Mouse (Mus musculus): Measurements from ENCODE around the gene Wdfy2. TPM values are rescaled to one million over a fixed set of nuclear protein-coding genes. Genes with fewer than 3 reads are reported as not detected.
A peak's percentile ranks its signal among the peaks of the same experiment; 100 is the strongest.

The Wdfy2 gene
- polyA plus RNA-seq, 1 experiment from 2014 or later = 17.9 TPM

DNA sequence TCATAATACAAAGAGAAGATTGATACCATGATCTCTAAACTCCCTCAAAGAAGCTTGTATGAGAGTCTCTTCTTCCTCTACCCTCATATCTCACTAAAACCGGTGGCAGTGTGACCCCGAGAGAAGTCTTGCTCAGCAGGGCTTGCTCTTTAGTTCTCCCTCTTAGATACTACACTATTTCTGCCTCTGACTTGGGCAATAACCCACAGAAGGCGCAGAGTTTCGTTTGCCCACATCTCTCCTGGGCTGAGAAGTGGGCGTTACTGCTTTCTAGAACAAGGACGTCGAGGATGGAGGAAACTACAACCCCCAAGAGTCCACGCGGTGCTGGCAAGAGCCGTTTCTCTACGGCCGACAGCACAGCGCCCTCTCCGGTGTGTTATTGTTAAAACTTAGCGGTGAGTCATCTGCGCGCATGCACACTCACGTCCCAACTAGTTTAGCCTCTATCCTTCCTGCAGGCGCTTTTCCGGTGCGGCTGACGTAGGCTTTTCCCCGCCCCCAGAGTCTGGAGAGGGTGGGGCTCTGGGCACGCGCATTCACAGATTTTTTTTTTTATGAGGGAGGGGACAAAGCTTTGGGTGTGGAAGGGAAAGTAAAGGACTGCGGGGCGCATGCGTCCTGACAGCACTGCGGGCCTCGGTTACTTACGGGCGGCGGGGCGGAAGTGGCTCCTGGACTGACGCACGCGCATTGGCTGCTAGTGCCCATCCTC lies 395 bp upstream of the Wdfy2 start:
- no peaks in the 10 kb centered on the region for H3K36me3 ChIP-seq (ENCODE audit: control insufficient read depth, insufficient read depth, low read length)
- DNase-seq (ENCODE audit: low spot score) (peak; percentile 98), ATAC-seq (replicated peaks; ENCODE audit: low FRiP score) (peak; percentile 95)
- H3K27ac ChIP-seq (ENCODE audit: low read depth, low read length) = no peak overlapping the region; the same call in 1 of the 2 replicates
- no peaks in the 10 kb centered on the region for H3K9me3 ChIP-seq (ENCODE audit: control insufficient read depth, low read length)
- H3K4me1 ChIP-seq (replicated peaks; ENCODE audit: control insufficient read depth, insufficient read depth, low read length) = no peaks in the 10 kb centered on the region
- H3K4me3 ChIP-seq (ENCODE audit: low read depth, low read length) = peak overlapping the region; percentile 88
- no peaks in the 10 kb centered on the region for H3K27me3 ChIP-seq (ENCODE audit: control insufficient read depth, insufficient read depth, low read length)
- peak overlapping the region; percentile 50 for H3K4me2 ChIP-seq (ENCODE audit: low read depth, low read length, severe bottlenecking)
- under 1% methylated on average over 35 of the region's 37 CpGs for WGBS
- H3K9ac ChIP-seq (ENCODE audit: low read length) = peak overlapping the region; percentile 43; the same call in 1 of the 2 replicates

DNA sequence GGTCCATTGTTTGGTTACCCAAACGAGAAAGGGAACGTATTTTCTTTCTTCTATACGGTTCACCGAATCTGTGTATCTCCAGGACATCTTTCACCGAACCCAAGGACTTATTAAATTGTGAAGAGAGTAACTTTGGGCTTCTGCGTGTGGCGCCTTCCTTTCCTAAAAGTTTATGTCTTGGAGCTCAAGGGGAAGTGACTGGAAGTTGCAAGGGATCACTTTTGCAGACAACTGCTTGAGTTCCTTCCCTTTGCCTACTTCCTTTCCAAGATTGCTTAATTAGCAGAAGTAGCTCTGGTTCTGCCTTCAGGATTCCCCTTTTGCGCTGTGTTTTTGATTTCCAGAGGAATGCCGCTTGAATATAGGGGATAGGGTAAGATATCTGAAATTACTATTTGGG lies 858 bp downstream of the Wdfy2 start:
- Histone ChIP-seq H3K4me1 (replicated peaks; ENCODE audit: control insufficient read depth, insufficient read depth, low read length) (no peaks in the 10 kb centered on the region), H3K27ac (ENCODE audit: low read depth, low read length) (no peak overlapping the region), H3K9me3 (ENCODE audit: control insufficient read depth, low read length) (no peaks in the 10 kb centered on the region), H3K27me3 (ENCODE audit: control insufficient read depth, insufficient read depth, low read length) (no peaks in the 10 kb centered on the region), H3K4me2 (ENCODE audit: low read depth, low read length, severe bottlenecking) (peak overlapping the region; percentile 70), H3K9ac (ENCODE audit: low read length) (peak overlapping the region; percentile 79), H3K4me3 (ENCODE audit: low read depth, low read length) (peak overlapping the region; percentile 88), H3K36me3 (ENCODE audit: control insufficient read depth, insufficient read depth, low read length) (no peaks in the 10 kb centered on the region)
- DNase-seq (ENCODE audit: low spot score) = no peak
- WGBS = 16% methylated on average over 9 of the region's 9 CpGs
- ATAC-seq (replicated peaks; ENCODE audit: low FRiP score) = no peak

DNA sequence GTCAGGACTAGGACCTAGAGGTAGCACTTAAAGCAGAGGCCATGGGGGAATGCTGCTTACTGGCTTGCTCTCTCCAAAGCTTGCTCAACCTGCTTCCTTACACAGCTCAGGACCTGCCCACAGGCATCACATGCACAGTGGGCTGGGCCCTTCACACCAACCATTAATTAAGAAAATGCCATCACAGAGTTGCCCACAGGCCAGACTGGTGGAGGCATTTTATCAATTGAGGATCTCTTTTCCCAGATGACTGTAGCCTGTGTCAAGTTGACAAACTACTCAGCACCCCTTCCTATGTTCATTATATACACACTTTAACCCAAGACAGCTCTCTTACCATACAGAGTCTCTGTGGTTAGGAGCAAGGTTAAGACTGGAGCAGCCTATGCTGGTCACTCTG lies 4.2 kb downstream of the Wdfy2 start:
- Histone ChIP-seq H3K36me3 (ENCODE audit: control insufficient read depth, insufficient read depth, low read length) (no peaks in the 10 kb centered on the region), H3K27me3 (ENCODE audit: control insufficient read depth, insufficient read depth, low read length) (no peaks in the 10 kb centered on the region), H3K9ac (ENCODE audit: low read length) (no peak overlapping the region), H3K27ac (ENCODE audit: low read depth, low read length) (no peak overlapping the region), H3K4me2 (ENCODE audit: low read depth, low read length, severe bottlenecking) (no peak overlapping the region), H3K4me1 (replicated peaks; ENCODE audit: control insufficient read depth, insufficient read depth, low read length) (peaks cover 2% of the 10 kb centered on the region; the same call in 1 of the 2 replicates), H3K4me3 (ENCODE audit: low read depth, low read length) (no peak overlapping the region), H3K9me3 (ENCODE audit: control insufficient read depth, low read length) (no peaks in the 10 kb centered on the region)
- no peak for DNase-seq (ENCODE audit: low spot score)
- no peak for ATAC-seq (replicated peaks; ENCODE audit: low FRiP score)

DNA sequence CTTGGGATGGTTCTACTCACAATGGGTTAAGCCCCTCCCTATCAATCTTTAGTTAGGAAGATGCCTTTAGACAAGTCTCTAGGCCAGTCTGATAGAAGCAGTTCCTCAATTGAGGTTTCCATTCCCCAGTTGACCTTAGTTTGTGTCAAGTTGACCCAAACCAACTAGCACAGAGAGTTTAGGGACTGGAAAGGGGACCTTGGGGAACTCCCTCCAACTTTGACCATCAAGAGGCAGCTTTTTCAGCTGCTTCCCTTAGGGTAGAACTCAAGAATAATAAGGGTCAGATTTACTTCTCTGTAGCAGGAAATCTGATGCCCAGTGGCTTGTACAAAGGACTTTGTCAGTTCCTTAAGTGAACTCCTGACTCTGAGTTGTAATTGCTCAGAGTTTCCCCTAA lies 5.0 kb downstream of the Wdfy2 start:
- no peaks in the 10 kb centered on the region for H3K27me3 ChIP-seq (ENCODE audit: control insufficient read depth, insufficient read depth, low read length)
- no peaks in the 10 kb centered on the region for H3K36me3 ChIP-seq (ENCODE audit: control insufficient read depth, insufficient read depth, low read length)
- DNase-seq (ENCODE audit: low spot score) (no peak), ATAC-seq (replicated peaks; ENCODE audit: low FRiP score) (no peak)
- no peaks in the 10 kb centered on the region; the same call in 1 of the 2 replicates for H3K9me3 ChIP-seq (ENCODE audit: control insufficient read depth, low read length)
- H3K27ac ChIP-seq (ENCODE audit: low read depth, low read length) = no peak overlapping the region
- no peak overlapping the region for H3K4me2 ChIP-seq (ENCODE audit: low read depth, low read length, severe bottlenecking)
- H3K4me1 ChIP-seq (replicated peaks; ENCODE audit: control insufficient read depth, insufficient read depth, low read length) = peaks cover 2% of the 10 kb centered on the region; the same call in 1 of the 2 replicates
- H3K9ac ChIP-seq (ENCODE audit: low read length) = no peak overlapping the region
- H3K4me3 ChIP-seq (ENCODE audit: low read depth, low read length) = no peak overlapping the region

DNA sequence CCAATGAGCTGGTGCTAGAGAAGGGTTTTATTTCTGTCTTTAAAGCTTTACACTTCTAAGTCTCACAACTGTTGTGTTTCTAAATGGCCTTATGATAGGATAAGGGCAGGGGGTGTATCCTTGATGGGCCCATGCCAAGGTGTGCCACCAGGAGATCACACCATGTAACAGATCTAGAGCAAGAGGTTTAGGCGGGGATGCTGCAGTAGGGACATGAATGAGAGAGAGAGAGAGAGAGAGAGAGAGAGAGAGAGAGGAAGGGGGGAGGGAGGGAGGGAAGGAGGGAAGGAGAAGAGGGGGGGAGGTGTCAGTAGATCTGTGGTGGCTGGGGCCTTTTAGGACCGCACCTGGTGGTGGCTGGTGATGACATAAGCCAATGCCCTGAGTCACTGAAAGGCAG lies 5.5 kb downstream of the Wdfy2 start:
- no peaks in the 10 kb centered on the region for H3K36me3 ChIP-seq (ENCODE audit: control insufficient read depth, insufficient read depth, low read length)
- no peak for DNase-seq (ENCODE audit: low spot score)
- 71% methylated on average over 2 of the region's 2 CpGs for WGBS
- no peak overlapping the region for H3K9ac ChIP-seq (ENCODE audit: low read length)
- no peak for ATAC-seq (replicated peaks; ENCODE audit: low FRiP score)
- no peaks in the 10 kb centered on the region; the same call in 1 of the 2 replicates for H3K9me3 ChIP-seq (ENCODE audit: control insufficient read depth, low read length)
- no peak overlapping the region for H3K4me2 ChIP-seq (ENCODE audit: low read depth, low read length, severe bottlenecking)
- H3K27me3 ChIP-seq (ENCODE audit: control insufficient read depth, insufficient read depth, low read length) = no peaks in the 10 kb centered on the region
- no peak overlapping the region for H3K4me3 ChIP-seq (ENCODE audit: low read depth, low read length)
- H3K27ac ChIP-seq (ENCODE audit: low read depth, low read length) = no peak overlapping the region
- H3K4me1 ChIP-seq (replicated peaks; ENCODE audit: control insufficient read depth, insufficient read depth, low read length) = peaks cover 2% of the 10 kb centered on the region; the same call in 1 of the 2 replicates

DNA sequence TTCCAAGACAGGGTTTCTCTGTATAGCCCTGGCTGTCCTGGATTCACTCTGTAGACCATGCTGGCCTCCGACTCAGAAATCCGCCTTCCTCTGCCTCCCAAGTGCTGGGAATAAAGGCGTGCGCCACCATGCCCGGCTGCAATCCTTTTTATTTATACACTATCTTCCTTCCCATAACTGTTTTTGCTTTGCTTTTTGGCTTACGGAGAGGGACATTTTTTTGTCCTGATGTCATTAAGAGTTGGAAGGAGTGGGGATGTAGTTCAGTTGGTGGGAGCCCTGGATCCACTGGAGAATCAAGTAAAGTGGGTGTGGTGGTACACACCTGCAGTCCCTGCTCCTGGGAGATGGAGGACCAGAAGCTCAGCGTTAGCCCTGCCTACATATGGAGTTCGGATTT lies 6.7 kb downstream of the Wdfy2 start:
- H3K27ac ChIP-seq (ENCODE audit: low read depth, low read length) = no peak overlapping the region
- peaks cover 2% of the 10 kb centered on the region; the same call in 1 of the 2 replicates for H3K4me1 ChIP-seq (replicated peaks; ENCODE audit: control insufficient read depth, insufficient read depth, low read length)
- WGBS = 79% methylated on average over 8 of the region's 8 CpGs
- no peak overlapping the region for H3K4me2 ChIP-seq (ENCODE audit: low read depth, low read length, severe bottlenecking)
- H3K9ac ChIP-seq (ENCODE audit: low read length) = no peak overlapping the region
- H3K9me3 ChIP-seq (ENCODE audit: control insufficient read depth, low read length) = no peaks in the 10 kb centered on the region; the same call in 1 of the 2 replicates
- H3K36me3 ChIP-seq (ENCODE audit: control insufficient read depth, insufficient read depth, low read length) = no peaks in the 10 kb centered on the region
- ATAC-seq (replicated peaks; ENCODE audit: low FRiP score) (no peak), DNase-seq (ENCODE audit: low spot score) (no peak)
- no peaks in the 10 kb centered on the region for H3K27me3 ChIP-seq (ENCODE audit: control insufficient read depth, insufficient read depth, low read length)
- H3K4me3 ChIP-seq (ENCODE audit: low read depth, low read length) = no peak overlapping the region

DNA sequence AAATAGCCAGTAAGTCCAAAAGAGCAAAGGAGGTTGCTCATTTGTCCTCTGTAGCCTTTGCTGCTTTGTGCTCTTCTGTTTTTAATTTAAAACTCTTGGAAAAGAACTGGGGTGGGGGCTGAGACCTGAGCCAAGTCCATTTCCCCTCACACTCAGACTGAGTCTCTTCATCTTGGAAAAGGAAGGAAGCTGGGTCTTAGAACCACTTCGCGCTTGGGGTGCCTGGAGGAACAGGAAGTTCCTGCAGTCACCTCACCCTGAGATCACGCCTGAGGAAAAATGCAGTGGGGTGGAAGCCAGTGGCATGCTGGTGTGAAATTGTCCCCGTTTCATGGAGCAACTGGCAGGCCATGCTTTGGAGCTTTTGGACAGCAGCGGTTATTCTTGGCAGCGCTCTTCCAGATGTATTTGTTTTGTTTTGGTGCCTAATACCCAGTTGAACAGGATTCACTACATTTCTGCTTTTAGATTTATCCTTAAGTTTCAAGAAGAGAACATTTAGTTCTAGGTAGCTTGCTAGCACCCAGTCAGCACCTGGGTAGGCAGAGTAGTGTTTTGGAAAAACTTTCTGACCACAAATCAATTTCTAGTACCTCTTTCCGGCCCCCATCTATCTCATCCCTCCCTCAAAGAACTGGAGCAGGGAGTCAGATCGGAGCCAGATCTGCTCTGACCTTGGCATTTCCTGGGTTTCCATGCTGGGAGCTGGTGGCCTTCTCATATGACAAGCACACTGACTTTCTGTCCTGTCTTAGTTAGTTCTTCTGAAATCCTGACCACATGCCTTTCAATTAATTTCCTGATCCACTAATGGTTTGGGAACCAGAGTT lies 7.7 kb downstream of the Wdfy2 start:
- no peak overlapping the region for H3K27ac ChIP-seq (ENCODE audit: low read depth, low read length)
- ATAC-seq (replicated peaks; ENCODE audit: low FRiP score) = no peak
- H3K4me3 ChIP-seq (ENCODE audit: low read depth, low read length) = no peak overlapping the region
- DNase-seq (ENCODE audit: low spot score) = no peak
- H3K4me1 ChIP-seq (replicated peaks; ENCODE audit: control insufficient read depth, insufficient read depth, low read length) = peaks cover 2% of the 10 kb centered on the region; the same call in 1 of the 2 replicates
- WGBS = 74% methylated on average over 8 of the region's 8 CpGs
- no peaks in the 10 kb centered on the region for H3K36me3 ChIP-seq (ENCODE audit: control insufficient read depth, insufficient read depth, low read length)
- H3K4me2 ChIP-seq (ENCODE audit: low read depth, low read length, severe bottlenecking) = no peak overlapping the region
- no peaks in the 10 kb centered on the region for H3K27me3 ChIP-seq (ENCODE audit: control insufficient read depth, insufficient read depth, low read length)
- no peak overlapping the region for H3K9ac ChIP-seq (ENCODE audit: low read length)
- H3K9me3 ChIP-seq (ENCODE audit: control insufficient read depth, low read length) = no peaks in the 10 kb centered on the region; the same call in 1 of the 2 replicates

DNA sequence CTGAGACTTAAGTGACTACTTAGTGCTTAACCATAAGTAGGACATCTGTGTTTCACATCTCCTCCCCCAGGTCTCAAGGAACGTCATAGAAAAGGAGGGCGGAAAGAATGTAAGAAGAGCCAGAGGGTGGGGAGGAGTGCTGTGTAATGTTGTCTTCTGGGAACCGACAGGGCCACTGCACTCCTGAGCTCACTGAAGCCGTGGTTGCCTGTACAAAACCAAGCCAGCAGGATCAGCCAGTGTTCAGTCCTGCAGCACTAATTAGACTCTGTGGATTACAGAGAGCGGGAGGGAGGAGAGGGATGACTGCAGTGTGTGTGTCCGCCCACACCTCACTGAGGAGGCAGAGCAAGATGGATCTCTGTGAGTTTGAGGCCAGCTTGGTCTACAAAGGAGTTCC lies 13.5 kb downstream of the Wdfy2 start:
- Histone ChIP-seq H3K9me3 (ENCODE audit: control insufficient read depth, low read length) (no peaks in the 10 kb centered on the region; the same call in 1 of the 2 replicates), H3K9ac (ENCODE audit: low read length) (no peak overlapping the region), H3K27ac (ENCODE audit: low read depth, low read length) (no peak overlapping the region), H3K4me3 (ENCODE audit: low read depth, low read length) (no peak overlapping the region), H3K4me1 (replicated peaks; ENCODE audit: control insufficient read depth, insufficient read depth, low read length) (peaks cover 11% of the 10 kb centered on the region), H3K4me2 (ENCODE audit: low read depth, low read length, severe bottlenecking) (no peak overlapping the region), H3K36me3 (ENCODE audit: control insufficient read depth, insufficient read depth, low read length) (no peaks in the 10 kb centered on the region), H3K27me3 (ENCODE audit: control insufficient read depth, insufficient read depth, low read length) (no peaks in the 10 kb centered on the region)
- 13% methylated on average over 6 of the region's 6 CpGs for WGBS
- ATAC-seq (replicated peaks; ENCODE audit: low FRiP score) (peak; percentile 80), DNase-seq (ENCODE audit: low spot score) (peak; percentile 71)
